Mouse (Mus musculus) duodenum, adult 2 months (tissue): ENCODE data around the gene Siah2. TPM values are rescaled to one million over a fixed set of nuclear protein-coding genes. Genes with fewer than 3 reads are reported as not detected.

ENCODE experiments used
- polyA plus RNA-seq: library from polyadenylated mRNA; depleted of rRNA; stranded (reverse); fragments of >200 nt; gene quantifications from 2 replicates; pipeline ENCODE4 v1.2.3, GENCODE M21; 2012; ENCODE audit warnings: low replicate concordance; rRNA removed

The Siah2 gene
- 20.4 and 41.4 TPM in 2 replicates for polyA plus RNA-seq

DNA sequence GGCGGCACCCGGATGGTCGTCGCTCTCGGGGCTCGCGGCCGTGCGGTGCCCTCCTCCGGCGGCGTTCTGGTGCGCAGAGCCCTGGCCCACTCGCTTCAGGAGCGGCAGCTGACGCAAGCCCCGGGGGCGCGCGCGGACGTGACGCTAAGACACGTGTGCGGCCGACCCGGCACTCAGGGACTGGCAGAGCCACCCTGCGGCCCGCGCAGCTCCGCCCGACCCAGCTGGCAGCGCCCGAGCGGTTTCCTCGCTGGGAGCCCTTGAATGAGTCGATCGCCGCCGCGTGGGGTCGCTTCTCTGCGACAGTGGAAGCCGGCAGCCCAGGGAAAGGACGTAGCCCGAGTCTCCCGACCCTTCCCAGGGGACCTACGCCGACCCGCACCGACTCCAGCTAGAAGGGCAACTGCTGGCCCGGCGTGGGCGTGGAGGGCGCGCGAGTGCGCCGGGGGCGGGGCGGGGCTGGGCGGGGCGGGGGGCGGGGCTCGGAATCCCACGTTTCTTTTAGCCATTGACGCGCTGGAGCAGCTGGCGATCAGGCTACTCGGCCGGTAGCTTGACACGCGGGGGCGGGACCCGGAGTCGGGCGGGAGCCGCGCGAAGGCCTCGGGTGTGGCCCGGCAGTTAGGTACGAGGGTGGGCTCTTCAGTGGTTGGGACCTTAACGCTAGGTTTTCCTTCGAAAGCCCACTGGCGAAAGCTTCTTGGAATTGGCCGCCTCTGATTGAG lies at the start of gene Siah2:
Gene Siah2, minus strand, starts transcription at position 404 of the 725 bp plus-strand sequence.

DNA sequence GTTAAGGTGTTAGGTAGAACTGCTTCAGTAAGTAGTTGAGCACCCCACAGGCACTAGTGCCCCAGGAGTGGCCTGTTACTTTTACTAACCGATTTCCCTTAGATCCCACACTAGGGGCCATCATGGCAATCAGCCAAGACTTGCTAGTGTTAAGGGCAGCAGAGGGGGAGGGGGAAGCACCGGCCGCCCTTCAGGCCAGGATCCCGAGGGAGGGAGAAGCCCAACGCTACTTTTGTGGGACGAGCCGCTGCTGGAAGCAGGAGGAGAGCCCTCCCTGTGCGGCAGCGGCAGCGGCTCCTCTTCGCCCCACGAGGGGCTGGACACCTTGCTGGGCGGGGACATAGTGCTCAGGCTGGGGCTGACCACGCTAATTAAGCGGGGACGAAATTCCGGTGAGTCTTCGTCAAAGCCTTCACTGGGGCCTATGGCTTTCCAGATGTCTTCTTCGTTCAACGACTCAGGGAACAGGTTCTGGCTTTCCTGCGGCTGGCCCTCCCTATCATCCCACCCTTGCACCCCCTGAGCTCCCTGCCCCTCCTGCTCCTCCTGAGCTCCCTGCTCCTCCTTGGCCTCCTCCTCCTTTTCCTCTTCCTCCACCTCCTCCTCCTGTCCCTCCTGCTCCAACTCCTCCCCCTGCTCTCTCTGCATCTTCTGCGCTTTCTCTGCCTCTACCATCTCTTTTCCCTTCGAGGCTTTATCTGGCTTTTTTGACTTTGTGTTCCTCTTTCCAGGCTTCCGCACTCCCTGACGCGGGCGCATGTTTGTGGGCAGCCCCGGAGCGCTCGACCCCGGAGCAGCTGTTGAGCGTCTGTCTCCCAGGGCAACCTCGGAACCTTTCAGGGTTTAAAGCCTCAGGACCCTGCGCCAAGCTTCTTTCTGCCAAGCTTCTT lies 55.5 kb downstream of the Siah2 start, which contains the start of gene Erich6:
Gene Erich6, minus strand, starts transcription at position 802 of the 890 bp plus-strand sequence.

Other genes with a start within 250 kb of the Siah2 start
- 0.85 and 0.94 TPM in 2 replicates for gene Eif2a, start 166.6 kb downstream of the Siah2 start, polyA plus RNA-seq
- 51.9 and 103 TPM in 2 replicates for gene Serp1, start 166.5 kb downstream of the Siah2 start, polyA plus RNA-seq
- 14.3 and 16.4 TPM in 2 replicates for gene Selenot, start 115.8 kb downstream of the Siah2 start, polyA plus RNA-seq
- not detected in 2 replicates for gene Erich6, start 55.2 kb downstream of the Siah2 start, polyA plus RNA-seq
- gene Mindy4b-ps, start 129.9 kb upstream of the Siah2 start, polyA plus RNA-seq, result not detected in 2 replicates
- not detected in 2 replicates for gene Clrn1, start 192.9 kb upstream of the Siah2 start, polyA plus RNA-seq